Mouse (Mus musculus) intestine, embryonic 15.5 days (tissue): ENCODE data around the gene Pde3a. TPM values are rescaled to one million over a fixed set of nuclear protein-coding genes. Genes with fewer than 3 reads are reported as not detected.

ENCODE experiments used
- ATAC-seq: fragments of 200-750 bp; cut with Nextera tagmentation; 2 replicates; pipeline ENCODE4 v1.8.0; 2017; ENCODE audit warnings: moderate TSS enrichment, moderate library complexity
- H3K27ac ChIP-seq: fragments of 300-500 bp; sonication (generic); 2 replicates; pipeline ENCODE4 v1.5.1; 2015; ENCODE audit warnings: mild to moderate bottlenecking, inconsistent platforms
- H3K27me3 ChIP-seq: fragments of 300-500 bp; sonication (generic); replicated peaks from 2 replicates; pipeline ENCODE4 v1.6.1; 2015; ENCODE audit warnings: inconsistent platforms
- H3K36me3 ChIP-seq: fragments of 300-500 bp; sonication (generic); 2 replicates; pipeline ENCODE4 v1.6.1; 2015; ENCODE audit warnings: inconsistent platforms
- H3K4me1 ChIP-seq: fragments of 300-500 bp; sonication (generic); replicated peaks from 2 replicates; pipeline ENCODE4 v1.6.1; 2015; ENCODE audit warnings: inconsistent platforms
- H3K4me2 ChIP-seq: fragments of 300-500 bp; sonication (generic); replicated peaks from 2 replicates; pipeline ENCODE4 v1.6.1; 2015; ENCODE audit warnings: mild to moderate bottlenecking, inconsistent platforms
- H3K4me3 ChIP-seq: fragments of 300-500 bp; sonication (generic); replicated peaks from 2 replicates; pipeline ENCODE4 v1.5.1; 2015; ENCODE audit warnings: inconsistent platforms
- H3K9ac ChIP-seq: fragments of 300-500 bp; sonication (generic); 2 replicates; pipeline ENCODE4 v1.6.1; 2015; ENCODE audit warnings: inconsistent platforms
- H3K9me3 ChIP-seq: fragments of 300-500 bp; sonication (generic); 2 replicates; pipeline ENCODE4 v1.6.1; 2016; ENCODE audit warnings: inconsistent platforms
- WGBS: fragments of 180-500 bp; shearing (Covaris S2); methylation state at CpG from one replicate; pipeline ENCODE4 v1.1.7; 2015; 5-methylcytosine and 5-hydroxymethylcytosine counted together
- polyA plus RNA-seq: library from polyadenylated mRNA; unstranded; fragments of >200 nt; fragmentation: Nextera tagmentation; extraction: Ambion mirVana; gene quantifications from 2 replicates; pipeline ENCODE4 v1.2.1, GENCODE M21; 2015

Pde3a gene
- polyA plus RNA-seq, 1 experiment from 2014 or later, result 20.8 TPM

- H3K4me2 ChIP-seq, result peak overlapping the region; percentile 75
- H3K9ac ChIP-seq, result peak overlapping the region; percentile 41
- H3K4me3 ChIP-seq, result peak overlapping the region; percentile 89
- H3K27me3 ChIP-seq, result no peaks in the 10 kb centered on the region
- no peaks in the 10 kb centered on the region for H3K36me3 ChIP-seq
- ATAC-seq, result no peak
- H3K9me3 ChIP-seq, result no peaks in the 10 kb centered on the region
- 0 out of 2 replicates have a peak, but pooled peaks cover 13% of the 10 kb centered on the region for H3K4me1 ChIP-seq
- peak overlapping the region; percentile 62 for H3K27ac ChIP-seq
Observed at GRCm38 (mm10) chr6:141248081-141248480, 988 bp upstream of the Pde3a start.

- peak; percentile 90 for ATAC-seq
- peak overlapping the region; percentile 75 for H3K4me2 ChIP-seq
- no peaks in the 10 kb centered on the region for H3K36me3 ChIP-seq
- H3K9me3 ChIP-seq, result no peaks in the 10 kb centered on the region
- no peaks in the 10 kb centered on the region for H3K27me3 ChIP-seq
- peak overlapping the region; percentile 97 for H3K27ac ChIP-seq
- under 1% methylated on average over 68 of the region's 68 CpGs for WGBS
- peak overlapping the region; percentile 89 for H3K4me3 ChIP-seq
- H3K4me1 ChIP-seq, result peaks cover 16% of the 10 kb centered on the region; the same call in 1 of the 2 replicates
- peak overlapping the region; percentile 91 for H3K9ac ChIP-seq
Observed at GRCm38 (mm10) chr6:141249585-141250295, 671 bp downstream of the Pde3a start.

- 1% methylated on average over 22 of the region's 22 CpGs for WGBS
- Histone ChIP-seq H3K4me2 (peak overlapping the region; percentile 75), H3K27ac (peak overlapping the region; percentile 97), H3K4me1 (peaks cover 16% of the 10 kb centered on the region; the same call in 1 of the 2 replicates), H3K36me3 (no peaks in the 10 kb centered on the region), H3K9me3 (no peaks in the 10 kb centered on the region), H3K9ac (peak overlapping the region; percentile 91), H3K4me3 (peak overlapping the region; percentile 89), H3K27me3 (no peaks in the 10 kb centered on the region)
- ATAC-seq, result peak; percentile 55
Observed at GRCm38 (mm10) chr6:141250296-141250629, 1.2 kb downstream of the Pde3a start.

- H3K27me3 ChIP-seq, result no peaks in the 10 kb centered on the region
- no peaks in the 10 kb centered on the region for H3K9me3 ChIP-seq
- H3K4me3 ChIP-seq, result peak overlapping the region; percentile 89
- peaks cover 16% of the 10 kb centered on the region; the same call in 1 of the 2 replicates for H3K4me1 ChIP-seq
- peak overlapping the region; percentile 97 for H3K27ac ChIP-seq
- WGBS, result 14% methylated on average over 6 of the region's 6 CpGs
- peak overlapping the region; percentile 91 for H3K9ac ChIP-seq
- H3K4me2 ChIP-seq, result peak overlapping the region; percentile 75
- H3K36me3 ChIP-seq, result no peaks in the 10 kb centered on the region
- no peak for ATAC-seq
Observed at GRCm38 (mm10) chr6:141250984-141251383, 1.9 kb downstream of the Pde3a start.

- ATAC-seq, result peak; percentile 46
- Histone ChIP-seq H3K9me3 (no peaks in the 10 kb centered on the region), H3K4me2 (peak overlapping the region; percentile 75), H3K4me1 (peaks cover 21% of the 10 kb centered on the region), H3K4me3 (peak overlapping the region; percentile 89), H3K36me3 (no peaks in the 10 kb centered on the region), H3K27me3 (no peaks in the 10 kb centered on the region), H3K9ac (no peak overlapping the region), H3K27ac (no peak overlapping the region)
- WGBS, result 44% methylated on average over 7 of the region's 7 CpGs
Observed at GRCm38 (mm10) chr6:141252520-141252919, 3.5 kb downstream of the Pde3a start.

- ATAC-seq, result no peak
- no peak overlapping the region for H3K4me3 ChIP-seq
- H3K36me3 ChIP-seq, result no peaks in the 10 kb centered on the region
- WGBS, result 42% methylated on average over 4 of the region's 4 CpGs
- peaks cover 20% of the 10 kb centered on the region for H3K4me1 ChIP-seq
- no peaks in the 10 kb centered on the region for H3K9me3 ChIP-seq
- no peaks in the 10 kb centered on the region for H3K27me3 ChIP-seq
- H3K9ac ChIP-seq, result no peak overlapping the region
- H3K4me2 ChIP-seq, result peak overlapping the region; percentile 21; the same call in 1 of the 2 replicates
- H3K27ac ChIP-seq, result no peak overlapping the region
Observed at GRCm38 (mm10) chr6:141254956-141255355, 5.9 kb downstream of the Pde3a start.

GRCm38 (mm10) chr6:141256896-141257295, 7.8 kb downstream of the Pde3a start:
- Histone ChIP-seq H3K36me3 (no peaks in the 10 kb centered on the region), H3K4me2 (no peak overlapping the region), H3K9ac (no peak overlapping the region), H3K27me3 (no peaks in the 10 kb centered on the region), H3K27ac (no peak overlapping the region), H3K4me1 (peaks cover 20% of the 10 kb centered on the region), H3K9me3 (no peaks in the 10 kb centered on the region), H3K4me3 (no peak overlapping the region)
- no peak for ATAC-seq
- WGBS, result 54% methylated on average over 8 of the region's 8 CpGs

GRCm38 (mm10) chr6:141257434-141258202, 8.5 kb downstream of the Pde3a start:
- Histone ChIP-seq H3K27ac (no peak overlapping the region), H3K4me3 (no peak overlapping the region), H3K27me3 (no peaks in the 10 kb centered on the region), H3K4me2 (no peak overlapping the region), H3K9ac (no peak overlapping the region), H3K36me3 (no peaks in the 10 kb centered on the region), H3K4me1 (peaks cover 17% of the 10 kb centered on the region), H3K9me3 (no peaks in the 10 kb centered on the region)
- WGBS, result 75% methylated on average over 6 of the region's 6 CpGs
- ATAC-seq, result no peak

- Histone ChIP-seq H3K4me1 (peaks cover 11% of the 10 kb centered on the region; the same call in 1 of the 2 replicates), H3K9me3 (no peaks in the 10 kb centered on the region), H3K36me3 (no peaks in the 10 kb centered on the region), H3K9ac (no peak overlapping the region), H3K27ac (no peak overlapping the region), H3K27me3 (no peaks in the 10 kb centered on the region), H3K4me3 (no peak overlapping the region), H3K4me2 (no peak overlapping the region)
- WGBS, result 91% methylated on average over 4 of the region's 4 CpGs
- ATAC-seq, result no peak
Observed at GRCm38 (mm10) chr6:141265257-141265656, 16.2 kb downstream of the Pde3a start.

- Histone ChIP-seq H3K27ac (no peak overlapping the region), H3K36me3 (no peaks in the 10 kb centered on the region), H3K4me2 (no peak overlapping the region), H3K27me3 (no peaks in the 10 kb centered on the region), H3K4me1 (peaks cover 13% of the 10 kb centered on the region; the same call in 1 of the 2 replicates), H3K4me3 (no peak overlapping the region), H3K9ac (no peak overlapping the region), H3K9me3 (no peaks in the 10 kb centered on the region)
- WGBS, result 67% methylated on average over 11 of the region's 11 CpGs
- ATAC-seq, result no peak
Observed at GRCm38 (mm10) chr6:141267888-141268570, 19.0 kb downstream of the Pde3a start.

- WGBS, result 94% methylated on average over 5 of the region's 5 CpGs
- no peaks in the 10 kb centered on the region for H3K9me3 ChIP-seq
- no peak overlapping the region for H3K4me3 ChIP-seq
- peaks cover 16% of the 10 kb centered on the region; the same call in 1 of the 2 replicates for H3K4me1 ChIP-seq
- no peaks in the 10 kb centered on the region for H3K27me3 ChIP-seq
- H3K36me3 ChIP-seq, result no peaks in the 10 kb centered on the region
- H3K27ac ChIP-seq, result no peak overlapping the region
- H3K9ac ChIP-seq, result no peak overlapping the region
- no peak overlapping the region for H3K4me2 ChIP-seq
- ATAC-seq, result no peak
Observed at GRCm38 (mm10) chr6:141268871-141269270, 19.8 kb downstream of the Pde3a start.

GRCm38 (mm10) chr6:141271133-141271532, 22.1 kb downstream of the Pde3a start:
- Histone ChIP-seq H3K9ac (no peak overlapping the region), H3K4me1 (peaks cover 16% of the 10 kb centered on the region; the same call in 1 of the 2 replicates), H3K9me3 (no peaks in the 10 kb centered on the region), H3K36me3 (no peaks in the 10 kb centered on the region), H3K27me3 (no peaks in the 10 kb centered on the region), H3K27ac (0 out of 2 replicates have a peak overlapping the region, but pooled peaks have one; percentile 13), H3K4me3 (no peak overlapping the region), H3K4me2 (peak overlapping the region; percentile 30; the same call in 1 of the 2 replicates)
- peak; percentile 25; the same call in 1 of the 2 replicates for ATAC-seq
- 75% methylated on average over 5 of the region's 5 CpGs for WGBS
